Mouse (Mus musculus): Measurements from ENCODE around the gene Cdc14a. TPM values are rescaled to one million over a fixed set of nuclear protein-coding genes. Genes with fewer than 3 reads are reported as not detected.

Cdc14a gene
- polyA plus RNA-seq, 1 experiment: 8.0 TPM

- DNase-seq: no peak
- no peak overlapping the region for H3K4me3 ChIP-seq (ENCODE audit: control insufficient read depth, insufficient read depth, low read length)
- TF ChIP-seq CTCF (IDR thresholded peaks at IDR 0.05; ENCODE audit: borderline replicate concordance, control insufficient read depth, extremely low read depth, insufficient read depth, low read length, poor library complexity) (no peak), POLR2A (IDR thresholded peaks at IDR 0.05; ENCODE audit: control insufficient read depth, extremely low read depth, insufficient read depth, low read length, poor library complexity) (no peak)
- no peaks in the 10 kb centered on the region for H3K4me1 ChIP-seq (replicated peaks; ENCODE audit: control insufficient read depth, insufficient read depth, low read length)
- no peak overlapping the region for H3K27ac ChIP-seq (ENCODE audit: control insufficient read depth, insufficient read depth, low read length)
- WGBS: 87% methylated on average over 4 of the region's 4 CpGs
- no peaks in the 10 kb centered on the region for H3K36me3 ChIP-seq (ENCODE audit: control insufficient read depth, insufficient read depth, low read length)
- H3K27me3 ChIP-seq (ENCODE audit: control insufficient read depth, insufficient read depth, low read length): no peaks in the 10 kb centered on the region
Observed at GRCm38 (mm10) chr3:116236856-116237255, 187.0 kb downstream of the Cdc14a start.

DNA sequence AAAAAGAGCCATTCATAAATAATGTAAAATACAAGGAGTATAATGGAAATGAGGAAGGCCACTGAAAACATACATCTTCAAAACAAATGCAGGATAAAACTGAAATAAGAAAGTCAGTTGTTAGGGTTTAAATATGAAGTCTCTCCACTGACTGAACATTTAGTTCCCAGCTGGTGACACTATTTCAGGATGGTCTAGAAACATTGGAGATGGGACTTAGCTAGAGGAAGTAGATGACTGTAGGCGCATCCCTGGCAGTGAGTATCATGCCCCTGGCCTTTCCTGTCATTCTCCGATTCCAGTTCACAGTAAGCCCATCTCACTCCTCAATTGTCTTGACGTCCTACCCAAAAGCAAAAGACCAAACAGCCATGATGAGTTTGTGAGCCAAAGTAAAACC is 190.3 kb downstream of the Cdc14a start:
- TF ChIP-seq CTCF (IDR thresholded peaks at IDR 0.05; ENCODE audit: borderline replicate concordance, control insufficient read depth, extremely low read depth, insufficient read depth, low read length, poor library complexity): no peak
- TF ChIP-seq POLR2A (IDR thresholded peaks at IDR 0.05; ENCODE audit: control insufficient read depth, extremely low read depth, insufficient read depth, low read length, poor library complexity): no peak
- Histone ChIP-seq H3K4me3 (ENCODE audit: control insufficient read depth, insufficient read depth, low read length) (no peak overlapping the region), H3K36me3 (ENCODE audit: control insufficient read depth, insufficient read depth, low read length) (no peaks in the 10 kb centered on the region), H3K27me3 (ENCODE audit: control insufficient read depth, insufficient read depth, low read length) (no peaks in the 10 kb centered on the region), H3K4me1 (replicated peaks; ENCODE audit: control insufficient read depth, insufficient read depth, low read length) (no peaks in the 10 kb centered on the region), H3K27ac (ENCODE audit: control insufficient read depth, insufficient read depth, low read length) (no peak overlapping the region)
- WGBS: 91% methylated on average over 3 of the region's 3 CpGs
- DNase-seq: no peak

DNA sequence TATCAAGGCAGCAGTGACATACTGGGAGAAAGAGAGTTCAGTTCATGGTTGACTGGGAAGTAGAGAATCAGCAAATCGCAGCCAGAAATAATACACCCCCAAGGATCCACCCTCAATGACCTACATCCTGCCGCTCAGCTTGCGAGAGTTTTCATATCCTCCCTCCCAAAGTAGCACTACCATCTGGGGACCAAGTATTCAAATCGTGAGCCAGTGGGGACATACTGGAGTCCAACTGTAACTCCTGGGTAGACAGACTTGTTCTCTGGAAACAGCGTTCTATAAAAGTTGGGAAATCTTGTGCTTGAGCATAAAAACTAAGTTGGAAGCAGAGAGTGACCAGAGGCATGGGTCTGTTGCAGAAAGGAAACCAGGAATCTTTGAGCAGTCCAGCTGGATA is 191.1 kb downstream of the Cdc14a start:
- TF ChIP-seq CTCF (IDR thresholded peaks at IDR 0.05; ENCODE audit: borderline replicate concordance, control insufficient read depth, extremely low read depth, insufficient read depth, low read length, poor library complexity) (no peak), POLR2A (IDR thresholded peaks at IDR 0.05; ENCODE audit: control insufficient read depth, extremely low read depth, insufficient read depth, low read length, poor library complexity) (no peak)
- no peak overlapping the region for H3K27ac ChIP-seq (ENCODE audit: control insufficient read depth, insufficient read depth, low read length)
- no peaks in the 10 kb centered on the region for H3K36me3 ChIP-seq (ENCODE audit: control insufficient read depth, insufficient read depth, low read length)
- H3K4me3 ChIP-seq (ENCODE audit: control insufficient read depth, insufficient read depth, low read length): no peak overlapping the region
- H3K27me3 ChIP-seq (ENCODE audit: control insufficient read depth, insufficient read depth, low read length): no peaks in the 10 kb centered on the region
- H3K4me1 ChIP-seq (replicated peaks; ENCODE audit: control insufficient read depth, insufficient read depth, low read length): no peaks in the 10 kb centered on the region
- DNase-seq: no peak
- WGBS: 92% methylated on average over 5 of the region's 5 CpGs

GRCm38 (mm10) chr3:116229336-116229735 is 194.5 kb downstream of the Cdc14a start:
- 90% methylated on average over 4 of the region's 4 CpGs for WGBS
- TF ChIP-seq CTCF (IDR thresholded peaks at IDR 0.05; ENCODE audit: borderline replicate concordance, control insufficient read depth, extremely low read depth, insufficient read depth, low read length, poor library complexity) (no peak), POLR2A (IDR thresholded peaks at IDR 0.05; ENCODE audit: control insufficient read depth, extremely low read depth, insufficient read depth, low read length, poor library complexity) (no peak)
- Histone ChIP-seq H3K36me3 (ENCODE audit: control insufficient read depth, insufficient read depth, low read length) (no peaks in the 10 kb centered on the region), H3K4me3 (ENCODE audit: control insufficient read depth, insufficient read depth, low read length) (no peak overlapping the region), H3K27me3 (ENCODE audit: control insufficient read depth, insufficient read depth, low read length) (no peaks in the 10 kb centered on the region), H3K4me1 (replicated peaks; ENCODE audit: control insufficient read depth, insufficient read depth, low read length) (no peaks in the 10 kb centered on the region), H3K27ac (ENCODE audit: control insufficient read depth, insufficient read depth, low read length) (no peak overlapping the region)
- DNase-seq: no peak

DNA sequence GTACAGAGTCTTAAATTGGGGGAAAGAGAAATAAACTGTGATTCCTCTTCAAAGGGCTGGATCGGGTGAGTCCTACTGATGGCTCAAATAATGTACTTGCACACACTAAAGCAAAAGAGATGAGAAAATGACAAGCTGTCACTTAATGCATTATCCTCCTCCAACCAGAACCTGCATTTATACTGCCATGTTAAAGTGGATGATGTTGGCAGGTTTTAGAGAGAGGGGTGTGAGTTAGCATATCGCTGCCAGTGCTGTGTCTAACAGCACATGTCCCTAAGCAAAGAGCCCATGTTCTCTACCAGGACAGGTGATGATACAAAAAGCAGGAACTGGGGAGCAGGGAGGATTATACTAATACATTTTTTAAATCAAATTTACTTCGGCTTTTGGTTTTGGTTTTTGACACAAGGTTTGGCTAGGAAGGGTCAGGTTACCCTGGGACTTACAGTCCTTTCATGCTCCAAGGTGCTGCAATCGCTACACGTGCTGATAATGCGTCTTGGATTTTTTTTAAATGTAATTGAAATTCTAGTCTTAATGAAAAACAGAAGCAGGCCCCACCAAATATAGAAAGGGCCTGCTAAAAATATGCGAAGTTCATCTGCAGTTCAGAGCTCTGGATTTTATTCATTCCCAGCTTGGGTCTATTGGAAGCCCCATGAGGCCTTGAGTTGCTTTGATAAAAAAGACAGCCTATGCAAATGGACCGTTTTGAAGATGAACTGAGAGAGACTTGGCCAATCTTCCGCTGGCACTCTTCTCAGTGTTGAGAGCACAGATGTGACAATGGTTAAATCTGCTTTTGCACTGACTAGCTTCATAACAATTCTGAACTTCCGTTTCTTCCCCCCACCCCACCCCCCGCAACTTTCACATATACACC is 195.2 kb downstream of the Cdc14a start:
- 88% methylated on average over 11 of the region's 11 CpGs for WGBS
- Histone ChIP-seq H3K27me3 (ENCODE audit: control insufficient read depth, insufficient read depth, low read length) (no peaks in the 10 kb centered on the region), H3K4me3 (ENCODE audit: control insufficient read depth, insufficient read depth, low read length) (no peak overlapping the region), H3K36me3 (ENCODE audit: control insufficient read depth, insufficient read depth, low read length) (no peaks in the 10 kb centered on the region), H3K4me1 (replicated peaks; ENCODE audit: control insufficient read depth, insufficient read depth, low read length) (no peaks in the 10 kb centered on the region), H3K27ac (ENCODE audit: control insufficient read depth, insufficient read depth, low read length) (no peak overlapping the region)
- DNase-seq: no peak
- TF ChIP-seq CTCF (IDR thresholded peaks at IDR 0.05; ENCODE audit: borderline replicate concordance, control insufficient read depth, extremely low read depth, insufficient read depth, low read length, poor library complexity): no peak

- no peak for TF ChIP-seq POLR2A (IDR thresholded peaks at IDR 0.05; ENCODE audit: control insufficient read depth, extremely low read depth, insufficient read depth, low read length, poor library complexity)
- TF ChIP-seq CTCF (IDR thresholded peaks at IDR 0.05; ENCODE audit: borderline replicate concordance, control insufficient read depth, extremely low read depth, insufficient read depth, low read length, poor library complexity): no peak
- H3K27me3 ChIP-seq (ENCODE audit: control insufficient read depth, insufficient read depth, low read length): no peaks in the 10 kb centered on the region
- DNase-seq: no peak
- H3K27ac ChIP-seq (ENCODE audit: control insufficient read depth, insufficient read depth, low read length): no peak overlapping the region
- 88% methylated on average over 5 of the region's 5 CpGs for WGBS
- H3K4me1 ChIP-seq (replicated peaks; ENCODE audit: control insufficient read depth, insufficient read depth, low read length): no peaks in the 10 kb centered on the region
- no peak overlapping the region for H3K4me3 ChIP-seq (ENCODE audit: control insufficient read depth, insufficient read depth, low read length)
- H3K36me3 ChIP-seq (ENCODE audit: control insufficient read depth, insufficient read depth, low read length): no peaks in the 10 kb centered on the region
Observed at GRCm38 (mm10) chr3:116227383-116227782, 196.4 kb downstream of the Cdc14a start.

All from thymus, adult 2 months (tissue).